Mouse (Mus musculus): ENCODE measurements around the gene Cntn6.

The Cntn6 gene

DNA sequence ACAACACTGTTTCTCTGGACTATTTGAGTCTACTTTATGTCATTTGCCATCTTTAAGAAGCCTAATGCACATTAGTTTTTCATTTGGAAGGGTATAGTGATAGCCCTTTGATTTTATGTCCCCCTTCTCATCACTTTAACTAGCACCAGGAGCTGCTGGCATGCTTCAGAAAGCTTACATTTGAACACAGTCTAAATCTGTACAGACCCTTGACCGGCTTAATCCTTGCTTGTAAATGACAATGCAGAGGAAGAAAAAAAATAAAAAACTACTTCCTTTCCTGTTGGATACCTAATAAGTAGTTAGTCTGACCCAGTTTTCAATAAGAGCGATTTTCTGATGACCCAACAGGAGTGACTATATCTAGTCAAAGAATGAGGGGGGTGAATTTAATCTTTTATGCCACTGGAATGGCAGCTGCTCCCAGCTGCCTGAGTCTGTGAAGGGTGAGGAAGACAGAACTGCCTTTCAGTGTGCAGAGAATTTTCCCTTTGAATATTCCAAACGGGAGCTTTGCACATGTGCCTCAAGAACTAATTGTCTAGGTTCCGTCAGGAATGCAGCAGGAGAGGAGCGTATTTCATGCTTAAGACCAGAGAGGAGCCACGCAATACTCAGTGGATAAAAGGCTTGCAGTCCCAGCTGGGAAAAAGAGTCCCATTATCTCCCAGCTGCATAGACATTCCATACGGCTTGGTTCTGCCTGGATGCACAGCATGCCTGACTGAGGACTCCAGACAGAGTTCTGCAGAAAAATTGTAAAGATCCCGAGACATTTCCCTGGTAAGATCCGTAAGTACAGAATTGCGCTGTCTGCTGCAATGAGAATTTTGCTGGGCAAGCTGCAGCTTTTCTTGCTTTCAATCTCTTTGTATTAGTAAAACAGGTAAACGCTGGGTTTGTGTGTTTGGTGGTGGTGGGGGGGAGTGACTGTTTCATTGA, at the start of gene Cntn6:
Gene Cntn6, plus strand, starts transcription at position 301 of the 942 bp plus-strand sequence.
- DNase-seq (ENCODE audit: low spot score in 2 of 2), result no peak

DNA sequence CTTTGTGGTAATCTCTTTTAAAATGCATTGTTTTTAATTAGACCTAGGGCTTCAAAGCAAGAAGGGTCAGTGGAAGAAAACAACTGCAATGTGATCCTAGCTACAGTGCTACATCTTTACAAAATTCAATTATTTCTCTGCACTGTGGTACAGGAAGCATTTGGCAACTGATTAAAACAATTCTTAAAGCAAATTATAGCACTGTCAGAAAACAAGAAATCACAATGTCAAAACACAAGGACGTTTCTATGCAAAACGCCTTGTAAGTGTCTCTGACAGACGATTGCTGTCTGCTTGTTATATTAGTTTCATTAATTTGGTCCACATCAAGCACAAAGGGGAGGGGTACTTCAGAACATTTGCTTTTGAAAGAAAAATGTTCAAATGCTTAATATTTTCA, 48.9 kb upstream of the Cntn6 start:
- DNase-seq (ENCODE audit: low spot score in 2 of 2), result no peak

- no peak for DNase-seq (ENCODE audit: low spot score in 2 of 2)
Observed at GRCm38 (mm10) chr6:104470706-104471105, 21.9 kb upstream of the Cntn6 start.

GRCm38 (mm10) chr6:104479242-104479641, 13.3 kb upstream of the Cntn6 start:
- no peak for DNase-seq (ENCODE audit: low spot score in 2 of 2)

DNA sequence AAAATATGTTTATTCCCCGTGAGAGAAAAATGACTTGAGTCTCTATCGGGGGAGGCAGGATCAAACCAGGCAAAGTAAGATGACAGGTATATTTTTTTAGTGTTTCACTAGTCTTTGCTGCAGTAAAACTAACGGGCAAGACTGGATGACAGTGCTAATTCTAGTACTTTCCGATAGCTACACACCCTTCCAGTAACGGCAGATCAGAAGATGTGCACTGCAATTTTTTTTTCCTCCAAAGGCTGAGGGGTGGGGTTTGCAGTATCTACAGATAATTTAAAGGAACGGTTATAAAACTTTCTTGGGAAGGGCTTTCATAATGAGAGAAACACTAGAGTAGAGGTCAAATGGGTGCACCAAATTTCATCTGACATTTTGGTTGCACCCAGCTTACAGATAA, 869 bp downstream of the Cntn6 start:
- DNase-seq (ENCODE audit: low spot score in 2 of 2), result no peak

DNA sequence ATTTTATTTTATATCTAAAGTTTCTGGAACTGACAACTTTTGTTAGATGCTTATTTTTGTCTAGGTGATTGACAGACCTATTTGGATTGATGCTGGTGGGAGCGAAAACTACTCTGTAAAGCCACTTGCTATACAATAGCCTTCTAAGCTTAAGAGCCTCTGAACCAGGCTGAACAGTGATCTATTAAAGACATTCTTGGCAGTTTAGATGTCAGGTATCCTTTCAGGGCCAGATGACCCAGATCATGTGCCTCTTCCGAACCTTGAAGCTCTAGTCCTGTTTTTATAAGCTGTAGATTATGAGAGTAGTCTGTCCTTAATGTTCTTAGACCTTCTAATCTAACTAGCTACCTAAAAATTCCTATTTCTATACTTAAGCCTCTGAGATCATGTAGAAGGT, 3.2 kb downstream of the Cntn6 start:
- no peak for DNase-seq (ENCODE audit: low spot score in 2 of 2)

GRCm38 (mm10) chr6:104563993-104564392, 71.4 kb downstream of the Cntn6 start:
- DNase-seq (ENCODE audit: low spot score in 2 of 2), result no peak

GRCm38 (mm10) chr6:104569564-104569963, 77.0 kb downstream of the Cntn6 start:
- no peak for DNase-seq (ENCODE audit: low spot score in 2 of 2)

DNA sequence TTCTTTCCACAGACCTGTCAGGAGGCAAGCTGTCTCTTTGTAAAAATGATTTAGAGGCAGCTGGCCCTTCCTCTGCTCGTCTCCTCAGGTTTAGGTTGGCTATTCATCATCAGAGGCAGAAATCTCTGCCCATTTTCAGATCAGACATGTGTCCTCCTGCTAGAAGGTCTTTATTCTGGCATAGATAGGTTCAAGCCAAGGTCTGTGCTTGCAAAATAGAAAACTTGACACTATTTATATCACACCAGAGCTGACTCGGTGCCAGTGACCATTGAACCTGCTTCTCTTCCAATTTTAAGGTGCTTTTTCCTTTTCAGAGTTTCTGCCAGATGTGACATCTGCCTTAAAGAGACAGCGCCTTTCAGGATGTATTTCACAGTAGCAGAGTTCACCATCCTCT, 95.4 kb downstream of the Cntn6 start:
- no peak for DNase-seq (ENCODE audit: low spot score in 2 of 2)

- DNase-seq (ENCODE audit: low spot score in 2 of 2), result no peak
Observed at GRCm38 (mm10) chr6:104600838-104601397, 108.3 kb downstream of the Cntn6 start.

DNA sequence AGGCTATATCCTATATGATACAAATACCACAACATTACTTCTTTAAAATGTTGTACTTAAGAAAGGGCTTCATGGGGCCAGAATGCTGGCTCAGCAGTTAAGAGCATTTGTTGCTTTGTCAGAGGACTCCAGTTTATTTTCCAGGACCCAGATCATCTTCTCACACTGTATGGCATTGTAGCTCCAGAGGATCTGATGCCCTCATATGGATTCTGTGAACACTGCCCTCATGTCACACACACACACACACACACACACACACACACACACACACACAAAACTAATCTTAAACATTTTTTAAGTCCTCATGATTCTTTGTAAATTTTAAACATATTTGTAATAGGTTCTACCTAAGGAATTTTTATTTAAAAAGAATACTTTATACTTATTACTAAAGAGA, 110.3 kb downstream of the Cntn6 start:
- DNase-seq (ENCODE audit: low spot score in 2 of 2), result no peak

GRCm38 (mm10) chr6:104603371-104603770, 110.8 kb downstream of the Cntn6 start:
- DNase-seq (ENCODE audit: low spot score in 2 of 2), result no peak

- no peak for DNase-seq (ENCODE audit: low spot score in 2 of 2)
Observed at GRCm38 (mm10) chr6:104605214-104605613, 112.6 kb downstream of the Cntn6 start.

GRCm38 (mm10) chr6:104653518-104653917, 160.9 kb downstream of the Cntn6 start:
- DNase-seq (ENCODE audit: low spot score in 2 of 2), result no peak

DNA sequence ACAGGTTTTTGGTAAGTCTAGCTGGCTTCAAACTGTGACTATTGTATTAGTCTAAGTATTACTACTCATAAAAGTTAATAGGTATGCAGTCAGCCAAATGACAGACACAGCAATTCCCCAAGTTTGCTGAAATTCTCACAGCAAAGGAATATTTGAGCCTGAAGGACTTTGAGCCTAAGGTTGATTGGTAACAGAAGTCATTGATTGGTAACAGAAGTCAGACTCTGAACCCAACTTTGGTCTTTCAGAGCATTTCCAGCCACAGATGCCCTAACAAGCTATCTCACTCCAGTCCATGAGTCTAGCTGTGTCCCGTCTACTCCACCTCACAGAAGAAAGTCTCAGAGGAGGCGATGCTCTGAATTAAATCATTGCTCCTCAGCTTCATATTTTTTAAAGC, 176.1 kb downstream of the Cntn6 start:
- no peak for DNase-seq (ENCODE audit: low spot score in 2 of 2)

DNA sequence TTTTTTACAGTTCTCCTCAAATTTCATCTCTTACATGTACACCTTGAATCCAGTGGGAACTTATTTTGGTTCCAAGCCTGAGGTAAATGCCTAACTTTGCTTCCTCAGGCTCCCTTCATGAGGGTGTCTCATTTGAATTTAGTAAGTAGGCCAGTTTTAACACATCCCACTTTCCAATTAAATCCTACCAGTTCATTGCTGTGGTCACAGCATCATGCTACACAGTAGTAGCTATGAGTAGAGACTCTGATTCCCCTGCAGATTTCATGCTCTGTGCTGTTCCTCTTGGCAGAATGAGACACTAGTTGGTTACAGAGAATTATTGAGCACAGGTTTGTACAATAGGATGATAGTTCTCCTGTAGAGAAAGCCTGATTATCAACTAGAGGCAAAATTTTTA, 181.7 kb downstream of the Cntn6 start:
- DNase-seq (ENCODE audit: low spot score in 2 of 2), result no peak

- no peak for DNase-seq (ENCODE audit: low spot score in 2 of 2)
Observed at GRCm38 (mm10) chr6:104679809-104680495, 187.4 kb downstream of the Cntn6 start.

GRCm38 (mm10) chr6:104687980-104688379, 195.4 kb downstream of the Cntn6 start:
- no peak for DNase-seq (ENCODE audit: low spot score in 2 of 2)

GRCm38 (mm10) chr6:104688439-104689125, 196.0 kb downstream of the Cntn6 start:
- no peak for DNase-seq (ENCODE audit: low spot score in 2 of 2)

DNA sequence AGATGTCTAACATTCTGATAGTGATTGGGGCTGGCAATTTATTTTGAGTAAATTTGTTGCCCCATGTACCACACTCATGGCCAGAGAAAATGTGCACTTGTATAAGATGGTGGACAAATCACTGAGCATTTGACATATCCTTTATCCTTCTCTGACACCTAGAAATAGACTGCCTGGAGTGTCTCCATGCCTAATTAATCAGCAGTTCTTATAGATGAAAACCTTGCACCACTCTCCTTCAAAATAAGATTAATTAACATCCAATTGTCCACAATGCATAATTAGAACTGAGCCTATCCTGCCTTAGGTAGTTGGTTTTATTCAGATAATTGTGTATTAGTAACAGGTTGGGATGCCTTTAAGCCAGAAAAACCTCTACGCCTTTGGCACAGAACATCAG, 236.0 kb downstream of the Cntn6 start:
- no peak for DNase-seq (ENCODE audit: low spot score in 2 of 2)

GRCm38 (mm10) chr6:104734256-104734655, 241.7 kb downstream of the Cntn6 start:
- DNase-seq (ENCODE audit: low spot score in 2 of 2), result no peak

GRCm38 (mm10) chr6:104738999-104739398, 246.4 kb downstream of the Cntn6 start:
- DNase-seq (ENCODE audit: low spot score in 2 of 2), result no peak
